Mouse (Mus musculus) Muller cell, postnatal 12 days (primary cell): ENCODE measurements around the gene Mfrp.

Experiments used
- DNase-seq: peaks from one replicate; pipeline ENCODE4 v3.0.0-alpha.2; 2015; ENCODE audit errors: inconsistent ontology term

Gene Mfrp

DNA sequence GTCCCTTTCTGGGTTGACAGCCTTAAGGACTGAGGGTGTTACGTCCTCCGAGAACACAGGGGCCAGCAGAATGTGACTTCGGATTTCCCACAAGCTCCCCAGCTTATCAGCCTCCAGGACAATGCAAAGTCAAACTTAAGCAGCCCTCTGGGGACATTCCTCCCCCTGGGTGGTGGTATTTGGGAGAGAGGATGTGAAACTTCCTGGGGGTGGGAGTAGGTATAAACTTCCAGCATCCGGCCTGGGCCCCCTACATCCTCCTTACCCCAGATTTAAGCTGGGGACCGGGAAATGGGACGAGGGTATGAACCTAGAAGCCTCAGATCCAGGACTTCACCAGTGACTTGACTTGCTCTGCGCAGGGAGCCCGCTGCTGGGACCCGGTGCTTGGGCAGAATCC lies 28.1 kb downstream of the Mfrp start:
- DNase-seq = no peak

GRCm38 (mm10) chr9:44130034-44130433 lies 28.5 kb downstream of the Mfrp start:
- peak; percentile 87 for DNase-seq

GRCm38 (mm10) chr9:44130581-44131275 lies 29.2 kb downstream of the Mfrp start:
- DNase-seq = no peak

DNA sequence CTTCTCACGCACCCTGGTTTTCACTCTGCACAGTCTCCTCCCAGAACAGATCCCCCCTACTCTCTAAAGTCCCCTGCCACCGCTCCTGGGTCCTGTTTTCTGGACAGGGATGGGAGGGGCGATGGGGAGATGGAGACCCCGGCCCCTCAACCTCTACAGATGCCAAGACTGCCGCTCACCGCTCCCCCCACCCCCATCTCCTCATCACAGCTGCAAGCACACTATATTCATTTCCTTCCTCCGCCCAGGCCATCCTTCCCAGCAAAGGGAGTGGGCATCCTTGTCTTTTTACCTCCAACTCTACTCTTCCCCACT lies 29.7 kb downstream of the Mfrp start:
- no peak for DNase-seq

DNA sequence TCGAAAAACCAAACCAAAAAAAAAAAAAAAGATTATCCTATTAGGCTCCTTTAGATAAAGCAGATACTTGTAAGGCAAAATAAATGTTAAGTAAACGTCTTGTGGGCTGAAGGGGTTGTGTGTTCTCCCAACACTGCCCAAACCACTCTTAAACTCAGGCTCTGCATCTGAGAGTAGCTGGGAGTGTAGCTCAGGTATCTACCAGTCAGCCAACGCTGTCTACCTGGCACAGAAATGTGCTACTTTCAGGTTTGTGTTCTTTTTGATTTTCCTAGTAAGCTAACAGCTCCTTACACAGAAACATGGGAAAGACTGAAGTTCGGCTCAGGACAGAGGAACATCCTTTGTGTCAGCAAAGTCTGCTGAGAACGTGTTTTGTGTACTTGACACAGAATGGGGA lies 30.7 kb downstream of the Mfrp start:
- DNase-seq = no peak

DNA sequence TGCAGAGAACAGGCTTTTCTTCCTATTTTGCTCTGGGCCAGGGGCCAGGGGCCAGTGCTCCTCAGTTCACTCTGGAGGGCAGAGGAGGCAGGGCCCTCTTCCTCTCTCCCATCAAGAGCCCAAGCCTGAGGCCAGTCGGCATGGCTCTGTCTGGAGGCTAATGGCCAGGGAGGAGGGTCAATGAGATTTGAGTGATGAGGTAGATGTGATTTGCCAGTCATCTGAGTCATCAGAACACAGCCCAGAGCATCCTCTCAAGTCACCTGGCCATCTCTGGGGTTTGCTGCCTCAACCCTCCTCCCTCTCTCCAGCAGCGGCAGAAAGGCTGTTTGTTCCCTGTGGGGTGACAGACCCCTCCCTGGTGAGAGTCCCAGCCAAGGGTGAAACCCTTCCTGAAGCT lies 31.8 kb downstream of the Mfrp start:
- DNase-seq = peak; percentile 47

GRCm38 (mm10) chr9:44134101-44134850 lies 32.7 kb downstream of the Mfrp start, which contains the start of gene Mcam:
Gene Mcam (plus strand): TSS chr9:44134469.
- peak; percentile 76 for DNase-seq

- DNase-seq = peak; percentile 65
Observed at GRCm38 (mm10) chr9:44134851-44135730, 33.6 kb downstream of the Mfrp start.

DNA sequence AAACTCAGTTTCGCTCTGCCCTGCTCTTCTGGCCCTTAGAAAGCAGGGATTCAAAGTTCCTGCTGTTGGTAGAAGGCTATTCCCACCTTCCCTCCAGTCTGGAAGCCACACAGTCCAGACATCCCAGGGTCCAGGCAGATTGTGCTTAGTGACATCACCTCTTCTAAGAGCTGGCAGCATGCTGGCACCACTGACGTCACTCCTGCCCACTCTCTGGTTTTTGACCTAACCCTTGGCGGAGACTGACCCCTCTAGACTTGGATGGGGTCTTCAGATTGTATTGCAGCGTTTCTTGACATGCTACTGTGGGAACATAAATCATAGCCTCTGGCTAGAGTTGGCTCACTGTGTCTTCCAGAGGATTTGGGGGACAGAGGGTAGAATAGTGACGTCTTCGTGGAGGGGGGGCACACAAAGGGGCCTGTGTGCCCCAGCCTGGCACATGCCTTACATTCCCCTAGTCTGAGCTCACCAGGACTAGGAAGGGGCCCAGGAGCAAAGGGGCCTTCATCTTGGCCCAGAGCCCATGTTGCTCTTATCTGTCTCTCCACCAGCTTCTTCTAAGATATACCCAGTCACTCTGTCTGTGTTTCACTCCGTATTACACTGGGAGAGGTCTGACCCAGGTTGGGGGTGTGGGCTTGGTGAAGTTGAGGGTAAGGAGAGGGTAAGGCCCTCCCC lies 34.3 kb downstream of the Mfrp start:
- peak; percentile 78 for DNase-seq

GRCm38 (mm10) chr9:44137846-44138245 lies 36.3 kb downstream of the Mfrp start:
- no peak for DNase-seq

GRCm38 (mm10) chr9:44141951-44142350 lies 40.4 kb downstream of the Mfrp start:
- no peak for DNase-seq

GRCm38 (mm10) chr9:44143421-44143820 lies 41.9 kb downstream of the Mfrp start:
- DNase-seq = no peak

- DNase-seq = no peak
Observed at GRCm38 (mm10) chr9:44144023-44144717, 42.6 kb downstream of the Mfrp start.

GRCm38 (mm10) chr9:44144718-44145060 lies 43.2 kb downstream of the Mfrp start:
- DNase-seq = no peak

DNA sequence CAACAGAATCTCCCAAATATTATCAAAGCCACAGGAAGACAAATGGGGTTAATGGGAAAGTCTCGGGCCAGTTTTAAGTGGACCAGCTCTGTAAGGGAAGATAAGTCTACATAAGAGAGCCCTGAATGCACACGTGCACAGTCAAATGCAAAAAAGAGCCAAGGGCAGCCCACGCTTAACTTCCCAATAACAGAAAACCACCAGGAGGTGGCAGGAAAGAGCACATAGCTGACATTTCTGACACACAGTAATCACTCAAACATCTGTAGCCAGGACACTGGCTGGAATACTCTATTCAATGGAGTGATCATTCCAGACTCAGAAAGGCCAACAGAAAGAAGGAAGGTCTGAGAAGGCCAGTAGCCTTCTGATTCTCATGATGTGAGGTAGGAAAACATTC lies 45.8 kb downstream of the Mfrp start:
- DNase-seq = no peak
